Comparison of ENCODE assay signal across 7 mouse cellular contexts in the genomic region with DNA sequence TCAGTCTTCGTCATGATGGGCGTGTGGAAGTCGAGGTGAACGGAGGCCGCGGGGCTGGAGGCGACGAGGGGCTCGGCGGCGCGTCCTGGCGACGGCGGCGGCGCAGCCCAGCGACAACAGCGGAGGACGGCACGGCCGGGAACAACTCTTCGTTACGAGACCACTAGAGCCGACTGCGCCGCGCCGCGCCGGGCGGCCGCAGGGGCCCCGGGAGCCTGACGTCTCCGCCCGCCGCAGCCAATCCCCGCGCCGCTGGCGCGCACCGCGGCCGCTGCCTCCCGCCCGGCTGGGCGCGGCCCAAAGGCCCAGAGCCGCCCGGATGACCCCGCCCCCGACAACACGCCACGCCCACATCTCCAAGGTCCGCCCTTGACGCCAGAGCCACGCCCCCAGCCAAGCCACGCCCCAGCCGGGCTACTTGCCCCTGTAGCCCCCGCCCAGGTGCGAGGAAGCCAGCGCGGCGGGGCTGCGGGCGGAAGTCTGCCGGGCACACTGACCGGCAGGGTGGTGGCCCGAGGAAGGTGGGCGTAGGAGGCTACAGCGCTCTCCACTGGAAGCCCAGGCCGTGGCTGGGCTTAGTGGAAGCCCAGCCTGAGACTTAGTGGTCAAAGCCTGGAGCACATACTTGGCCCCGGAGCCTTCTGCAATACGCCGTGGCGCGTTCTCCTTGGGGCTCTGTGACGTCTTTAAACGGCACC. TPM values are rescaled to one million over a fixed set of nuclear protein-coding genes. Genes with fewer than 3 reads are reported as not detected.
DNase-seq lines count a peak whose midpoint lies in the region; ATAC-seq lines count a peak whose summit lies in the region.

Gene Atp1b3, minus strand, starts transcription at position 302 of the 698 bp plus-strand sequence.

- no peaks in the 10 kb centered on the region for H3K27me3 ChIP-seq in intestine, embryonic 15.5 days (replicated peaks)
- no peaks in the 10 kb centered on the region for H3K27me3 ChIP-seq in midbrain, embryonic 10.5 days (ENCODE audit: low read depth, poor library complexity, severe bottlenecking)

- peak within 1 kb of the TSS; percentile 85 for H3K4me3 ChIP-seq in intestine, embryonic 15.5 days (replicated peaks)
- peak within 1 kb of the TSS; percentile 87 for H3K4me3 ChIP-seq in midbrain, embryonic 10.5 days

- peak; percentile 100 for DNase-seq in adrenal gland, adult 18-20 months (ENCODE audit: low spot score in 2 of 2)
- DNase-seq in embryo, embryonic 11 days: peak; percentile 97
- peak; percentile 100 for DNase-seq in gastrocnemius, postnatal 36 days
- peak; percentile 98 for DNase-seq in left cerebral cortex, postnatal 25 days (ENCODE audit: low spot score in 2 of 2)
- DNase-seq in midbrain, embryonic 10.5 days (ENCODE audit: low spot score): peak; percentile 100
- peak; percentile 97 for DNase-seq in right cerebral cortex, postnatal 4 days

- intact Hi-C loops in gastrocnemius, postnatal 36 days (cut with DNase I): loop anchor here (5.0 kb wide), 1 partner anchor 113 kb away; the partner anchor contains the start of gene Rnf7
- intact Hi-C loops in left cerebral cortex, postnatal 25 days (cut with DNase I): loop anchor here (5.0 kb wide), 2 partner anchors 73 to 168 kb away; no protein-coding TSS in a partner anchor

- H3K4me2 ChIP-seq in intestine, embryonic 15.5 days (replicated peaks): peak within 1 kb of the TSS; percentile 79

- ATAC-seq in intestine, embryonic 15.5 days: peak; percentile 99

- peaks cover 9% of the 10 kb centered on the region; the same call in 1 of the 2 replicates for H3K4me1 ChIP-seq in intestine, embryonic 15.5 days (replicated peaks)
- peaks cover 24% of the 10 kb centered on the region for H3K4me1 ChIP-seq in midbrain, embryonic 10.5 days

- no peaks in the 10 kb centered on the region for H3K36me3 ChIP-seq in intestine, embryonic 15.5 days
- H3K36me3 ChIP-seq in midbrain, embryonic 10.5 days: peaks cover 3% of the 10 kb centered on the region; the same call in 1 of the 2 replicates

- peak within 1 kb of the TSS; percentile 94 for H3K27ac ChIP-seq in intestine, embryonic 15.5 days
- H3K27ac ChIP-seq in midbrain, embryonic 10.5 days (replicated peaks): peak within 1 kb of the TSS; percentile 94

- no peaks in the 10 kb centered on the region for H3K9me3 ChIP-seq in intestine, embryonic 15.5 days
- no peaks in the 10 kb centered on the region for H3K9me3 ChIP-seq in midbrain, embryonic 10.5 days (replicated peaks)

- peak within 1 kb of the TSS; percentile 82 for H3K9ac ChIP-seq in intestine, embryonic 15.5 days

- under 1% methylated on average over 71 of the region's 81 CpGs for WGBS in intestine, embryonic 15.5 days
- WGBS in midbrain, embryonic 10.5 days: under 1% methylated on average over 79 of the region's 81 CpGs

RNA-seq across cellular contexts. Expression of gene Atp1b3, which starts in this region (rescaled TPM):
- total RNA-seq in adrenal gland, adult 18-20 months (2021): 100 to 1,000 TPM; 169 to 187 TPM
- 10 to 100 TPM; 30.6 to 32.0 TPM for total RNA-seq in gastrocnemius, postnatal 36 days (2021)
- polyA plus RNA-seq in intestine, embryonic 15.5 days (2015; fragmentation: Nextera tagmentation; extraction: Ambion mirVana): 138 and 153 TPM in 2 replicates
- total RNA-seq in left cerebral cortex, postnatal 25 days (2021): 10 to 100 TPM; 80.7 to 95.5 TPM
- polyA plus RNA-seq in midbrain, embryonic 10.5 days (2016; fragmentation: Nextera tagmentation; extraction: Ambion mirVana): 175 and 184 TPM in 2 replicates

Comparison
In these comparisons a context has a peak if more than half of its experiments do, and no peak if none do; other contexts are left out.
1. Peak in every context shown above with its lines: DNase-seq, ATAC-seq, H3K4me3 ChIP-seq and H3K27ac ChIP-seq.